Mouse (Mus musculus) heart, embryonic 11.5 days (tissue): ENCODE results near the gene Cfap65. TPM values are rescaled to one million over a fixed set of nuclear protein-coding genes. Genes with fewer than 3 reads are reported as not detected.

Source experiments
- ATAC-seq: fragments of 200-750 bp; cut with Nextera tagmentation; replicated peaks from 2 replicates; pipeline ENCODE4 v1.8.0; 2017; ENCODE audit warnings: moderate library complexity; ENCODE audit not compliant: insufficient number of reproducible peaks, low FRiP score, low TSS enrichment
- H3K27ac ChIP-seq: fragments of 300-500 bp; sonication (generic); 2 replicates; pipeline ENCODE4 v1.5.1; 2014; ENCODE audit warnings: mild to moderate bottlenecking, low read depth, low read length
- H3K27me3 ChIP-seq: fragments of 300-500 bp; sonication (generic); 2 replicates; pipeline ENCODE4 v1.6.1; 2014; ENCODE audit warnings: mild to moderate bottlenecking, low read length, mixed read lengths; ENCODE audit not compliant: control insufficient read depth, insufficient read depth
- H3K36me3 ChIP-seq: fragments of 300-500 bp; sonication (generic); 2 replicates; pipeline ENCODE4 v1.6.1; 2014; ENCODE audit warnings: mild to moderate bottlenecking, low read length, moderate library complexity, mixed read lengths; ENCODE audit not compliant: control insufficient read depth, insufficient read depth
- H3K4me1 ChIP-seq: fragments of 300-500 bp; sonication (generic); 2 replicates; pipeline ENCODE4 v1.6.1; 2014; ENCODE audit warnings: low read length; ENCODE audit not compliant: control insufficient read depth, insufficient read depth
- H3K4me2 ChIP-seq: fragments of 300-500 bp; sonication (generic); 2 replicates; pipeline ENCODE4 v1.6.1; 2014; ENCODE audit warnings: mild to moderate bottlenecking, moderate library complexity
- H3K4me3 ChIP-seq: fragments of 300-500 bp; sonication (generic); 2 replicates; pipeline ENCODE4 v1.5.1; 2014; ENCODE audit warnings: low read depth, low read length
- H3K9ac ChIP-seq: fragments of 300-500 bp; sonication (generic); 2 replicates; pipeline ENCODE4 v1.6.1; 2014; ENCODE audit warnings: mild to moderate bottlenecking, low read depth, low read length, moderate library complexity
- H3K9me3 ChIP-seq: fragments of 300-500 bp; sonication (generic); replicated peaks from 2 replicates; pipeline ENCODE4 v1.6.1; 2016; ENCODE audit warnings: low read length; ENCODE audit not compliant: control insufficient read depth
- WGBS: fragments of 180-500 bp; shearing (Covaris S2); extraction: QIAGEN DNeasy Blood & Tissue Kit; methylation state at CpG from one replicate; pipeline ENCODE4 v1.1.7; 2014; ENCODE audit not compliant: insufficient replicate concordance; 5-methylcytosine and 5-hydroxymethylcytosine counted together
- polyA plus RNA-seq: library from polyadenylated mRNA; unstranded; fragments of >200 nt; fragmentation: Nextera tagmentation; extraction: Ambion mirVana; gene quantifications from 2 replicates; pipeline ENCODE4 v1.2.1, GENCODE M21; 2014

The Cfap65 gene
- polyA plus RNA-seq, 1 experiment from 2014 or later: not detected

DNA sequence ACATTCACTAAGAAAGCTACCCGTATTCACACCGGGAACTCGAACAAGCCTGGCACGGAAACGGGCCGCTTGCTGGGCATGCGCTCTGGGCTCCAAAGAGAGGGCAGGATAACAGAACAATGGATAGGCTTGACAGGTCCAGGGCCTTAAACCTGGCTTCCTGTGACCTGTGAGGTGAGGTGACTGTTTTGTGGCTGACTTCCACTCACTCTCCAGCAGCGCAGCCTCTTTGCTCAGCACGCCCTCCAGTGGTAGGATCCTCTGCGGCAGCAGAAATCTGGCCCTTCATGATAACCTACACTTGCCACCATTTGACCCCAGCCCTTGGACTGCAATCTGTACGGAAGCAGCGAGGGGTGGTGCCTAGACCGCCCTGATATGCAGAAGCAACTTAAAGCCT, 19.7 kb downstream of the Cfap65 start:
- no peak for ATAC-seq
- H3K4me3 ChIP-seq: no peak overlapping the region
- H3K36me3 ChIP-seq: no peaks in the 10 kb centered on the region
- no peak overlapping the region for H3K4me2 ChIP-seq
- no peaks in the 10 kb centered on the region for H3K4me1 ChIP-seq
- no peak overlapping the region for H3K27ac ChIP-seq
- H3K9me3 ChIP-seq: no peaks in the 10 kb centered on the region
- H3K9ac ChIP-seq: no peak overlapping the region
- WGBS: 29% methylated on average over 13 of the region's 13 CpGs
- peaks cover 21% of the 10 kb centered on the region for H3K27me3 ChIP-seq

DNA sequence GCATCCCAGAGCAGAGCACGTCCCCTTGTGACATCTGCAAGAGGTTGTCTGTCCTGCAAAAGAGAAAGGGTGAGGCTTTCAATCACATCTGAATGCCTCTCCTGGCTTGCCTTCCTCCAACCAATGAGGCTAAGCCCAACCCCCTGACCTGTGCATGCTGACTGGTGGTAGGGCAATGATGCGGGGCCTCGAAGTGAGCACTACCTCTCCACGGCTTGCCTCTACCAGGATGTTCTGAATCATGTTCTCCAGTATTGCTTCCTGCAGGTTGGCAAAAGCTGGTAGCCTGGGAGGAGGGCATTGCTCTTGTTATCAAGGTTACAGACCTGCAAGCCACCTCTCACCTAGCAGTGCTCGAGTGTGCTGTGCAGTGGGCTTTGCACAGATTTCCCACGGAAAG, 33.2 kb downstream of the Cfap65 start:
- peaks cover 90% of the 10 kb centered on the region for H3K27me3 ChIP-seq
- H3K9me3 ChIP-seq: no peaks in the 10 kb centered on the region
- WGBS: 18% methylated on average over 6 of the region's 6 CpGs
- H3K4me1 ChIP-seq: peaks cover 15% of the 10 kb centered on the region
- H3K9ac ChIP-seq: no peak overlapping the region
- ATAC-seq: no peak
- H3K36me3 ChIP-seq: no peaks in the 10 kb centered on the region
- H3K27ac ChIP-seq: no peak overlapping the region
- H3K4me2 ChIP-seq: no peak overlapping the region
- no peak overlapping the region for H3K4me3 ChIP-seq

DNA sequence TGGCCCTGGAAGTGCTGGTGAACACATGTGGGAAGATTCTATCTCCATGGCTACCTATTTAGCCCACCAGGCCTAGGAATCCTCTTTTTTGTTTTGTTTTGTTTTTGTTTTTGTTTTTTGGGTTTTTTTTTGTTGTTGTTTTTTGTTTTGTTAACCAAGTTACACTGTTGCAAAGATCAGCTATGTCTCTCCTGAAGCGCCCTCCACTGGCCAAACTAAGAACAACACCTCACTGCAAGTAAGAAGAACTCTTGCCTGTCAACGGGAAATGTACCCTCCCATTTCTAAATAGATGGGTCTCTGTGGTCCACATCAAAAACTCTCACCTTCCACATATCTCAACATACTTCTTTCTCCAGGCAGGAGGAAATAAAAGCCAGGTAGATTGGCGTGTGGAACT, 33.7 kb downstream of the Cfap65 start:
- Histone ChIP-seq H3K27me3 (peaks cover 91% of the 10 kb centered on the region), H3K4me1 (peaks cover 15% of the 10 kb centered on the region), H3K36me3 (no peaks in the 10 kb centered on the region), H3K9me3 (no peaks in the 10 kb centered on the region), H3K4me2 (no peak overlapping the region), H3K4me3 (no peak overlapping the region), H3K9ac (no peak overlapping the region), H3K27ac (no peak overlapping the region)
- no peak for ATAC-seq
- 6% methylated on average over 3 of the region's 3 CpGs for WGBS

DNA sequence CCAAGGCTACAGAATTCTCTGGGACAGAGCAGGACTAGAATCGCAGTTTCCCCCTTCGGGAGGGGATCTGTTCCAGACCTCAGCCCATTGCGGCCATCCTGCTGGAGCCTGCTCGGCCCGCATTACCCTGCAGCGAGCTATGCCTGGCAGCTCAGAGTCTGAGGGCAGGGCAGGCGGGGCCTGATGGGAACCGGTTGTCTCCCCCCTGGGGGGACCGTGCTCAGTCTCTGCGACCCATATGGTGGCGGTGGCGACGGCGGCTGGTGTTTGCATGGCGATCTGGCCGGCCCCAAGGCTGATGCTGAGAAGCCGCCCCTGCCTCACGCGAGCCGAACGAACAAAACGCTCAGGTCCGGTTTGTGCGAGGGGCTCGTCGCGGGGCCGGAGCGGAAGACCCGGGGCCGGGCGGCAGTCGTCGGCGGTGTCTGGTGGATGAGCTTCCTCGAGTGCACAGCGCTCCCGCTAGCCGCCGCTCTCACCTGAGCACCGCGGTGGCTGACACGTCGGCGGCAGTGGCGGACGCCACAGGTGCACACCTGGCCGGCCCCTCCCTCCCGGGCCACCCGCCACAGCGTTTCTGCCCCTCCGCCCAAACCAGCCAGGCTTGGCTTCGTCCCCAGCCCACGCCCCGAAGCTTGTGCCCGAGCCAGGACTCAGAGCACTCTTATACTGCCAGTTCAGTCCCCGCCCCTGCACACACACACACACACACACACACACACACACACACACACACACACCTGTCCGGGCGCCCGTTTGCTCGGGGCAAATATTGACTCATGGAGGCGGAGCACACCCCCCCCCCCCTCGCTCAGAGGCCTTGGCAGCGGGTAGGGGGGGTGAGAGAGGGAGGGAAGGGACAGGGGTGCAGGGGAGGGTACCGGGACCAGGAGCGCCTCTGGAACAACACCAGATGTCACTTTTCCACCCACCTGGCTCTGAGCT, 34.8 kb downstream of the Cfap65 start:
- peak overlapping the region; percentile 64 for H3K4me2 ChIP-seq
- peaks cover 100% of the 10 kb centered on the region for H3K27me3 ChIP-seq
- H3K4me3 ChIP-seq: peak overlapping the region; percentile 35
- H3K4me1 ChIP-seq: peaks cover 15% of the 10 kb centered on the region
- 1% methylated on average over 62 of the region's 66 CpGs for WGBS
- H3K9ac ChIP-seq: no peak overlapping the region
- no peak overlapping the region for H3K27ac ChIP-seq
- ATAC-seq: no peak
- no peaks in the 10 kb centered on the region for H3K36me3 ChIP-seq
- H3K9me3 ChIP-seq: no peaks in the 10 kb centered on the region

DNA sequence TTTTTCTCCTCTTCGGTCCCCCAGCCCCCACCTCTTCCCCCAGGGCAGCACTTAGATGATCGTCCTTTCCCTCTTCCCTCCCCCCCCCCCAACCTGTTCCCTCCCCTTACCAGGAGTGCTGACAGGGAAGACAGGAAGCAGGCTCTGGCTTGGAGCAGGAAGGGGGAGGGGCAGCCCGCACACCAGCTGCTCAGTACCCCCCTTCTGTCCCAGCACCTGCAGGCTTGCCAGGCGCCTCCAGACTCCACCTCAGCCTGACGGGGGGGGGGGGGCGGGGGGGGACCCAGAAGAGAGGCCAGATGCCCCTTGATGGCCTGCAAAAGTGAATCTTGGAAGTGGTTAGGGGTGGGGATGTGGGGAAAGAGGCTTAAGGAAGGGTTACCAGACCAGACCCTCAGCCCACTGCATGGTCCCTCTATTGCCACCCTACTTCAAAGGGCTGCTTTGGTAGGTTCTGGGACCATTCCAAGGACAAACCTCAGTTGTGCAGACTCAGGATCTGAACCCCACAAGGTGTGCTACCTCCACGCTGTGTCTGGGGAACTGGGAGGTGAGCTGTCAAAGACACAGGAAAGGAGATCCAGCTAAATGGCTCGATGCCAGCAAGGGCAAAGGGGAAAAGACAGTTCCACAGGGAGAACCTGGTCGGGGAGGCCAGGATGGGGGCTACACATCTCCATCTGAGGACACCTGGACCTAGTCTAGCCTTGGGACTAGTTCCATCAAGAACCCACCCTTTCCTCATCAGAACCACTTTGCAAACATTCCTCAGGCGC, 36.6 kb downstream of the Cfap65 start:
- no peak for ATAC-seq
- H3K4me1 ChIP-seq: peaks cover 15% of the 10 kb centered on the region
- no peak overlapping the region for H3K4me3 ChIP-seq
- H3K4me2 ChIP-seq: no peak overlapping the region
- no peak overlapping the region for H3K27ac ChIP-seq
- no peaks in the 10 kb centered on the region for H3K36me3 ChIP-seq
- peaks cover 98% of the 10 kb centered on the region for H3K27me3 ChIP-seq
- H3K9ac ChIP-seq: no peak overlapping the region
- WGBS: 5% methylated on average over 7 of the region's 10 CpGs
- no peaks in the 10 kb centered on the region for H3K9me3 ChIP-seq

DNA sequence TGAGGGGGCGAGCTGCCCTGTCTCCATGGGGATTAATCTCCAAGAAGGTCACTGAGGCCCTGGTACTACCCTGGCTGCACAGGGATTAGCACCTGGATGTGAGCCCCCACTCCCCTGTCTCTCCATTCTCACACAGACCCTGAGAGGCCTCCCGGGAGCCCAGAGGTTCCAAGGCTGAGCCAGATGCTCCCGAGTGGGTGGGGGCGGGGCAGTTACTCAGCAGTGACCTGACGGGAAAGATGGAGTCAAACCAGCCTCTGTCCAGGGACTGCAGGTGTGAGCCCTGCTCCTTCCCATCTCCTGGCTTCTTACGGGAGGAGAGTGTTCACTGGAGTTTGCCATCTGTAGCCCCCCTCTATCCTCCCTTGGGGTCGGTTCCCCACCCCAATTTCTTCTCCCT, 37.4 kb downstream of the Cfap65 start:
- Histone ChIP-seq H3K27me3 (peaks cover 98% of the 10 kb centered on the region), H3K36me3 (no peaks in the 10 kb centered on the region), H3K9ac (no peak overlapping the region), H3K4me1 (peaks cover 15% of the 10 kb centered on the region), H3K9me3 (no peaks in the 10 kb centered on the region), H3K27ac (no peak overlapping the region), H3K4me2 (no peak overlapping the region), H3K4me3 (no peak overlapping the region)
- no peak for ATAC-seq
- WGBS: 2% methylated on average over 7 of the region's 7 CpGs

DNA sequence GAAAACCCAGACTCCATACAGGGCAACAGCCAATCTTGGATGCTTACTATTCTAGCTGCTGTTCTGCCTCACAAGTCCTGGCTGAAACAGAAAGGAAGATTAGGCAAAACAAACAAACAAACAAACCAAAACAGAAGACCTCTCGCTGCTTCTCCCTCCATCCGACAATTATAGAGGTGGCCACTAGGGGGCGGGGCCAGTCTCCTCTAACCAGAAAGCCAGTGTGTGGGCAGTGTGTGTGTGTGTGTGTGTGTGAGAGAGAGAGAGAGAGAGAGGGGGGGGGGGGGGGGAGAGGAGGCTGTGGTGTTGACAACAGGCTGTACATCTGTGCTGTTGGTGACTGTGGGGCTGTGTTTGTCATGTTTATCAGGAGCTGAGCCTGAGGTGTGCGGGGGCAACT, 40.4 kb downstream of the Cfap65 start:
- peaks cover 98% of the 10 kb centered on the region for H3K27me3 ChIP-seq
- no peaks in the 10 kb centered on the region for H3K9me3 ChIP-seq
- peaks cover 10% of the 10 kb centered on the region for H3K4me1 ChIP-seq
- H3K36me3 ChIP-seq: no peaks in the 10 kb centered on the region
- no peak overlapping the region for H3K4me3 ChIP-seq
- no peak overlapping the region for H3K4me2 ChIP-seq
- no peak overlapping the region for H3K27ac ChIP-seq
- WGBS: 24% methylated on average over 4 of the region's 4 CpGs
- H3K9ac ChIP-seq: no peak overlapping the region
- ATAC-seq: no peak

DNA sequence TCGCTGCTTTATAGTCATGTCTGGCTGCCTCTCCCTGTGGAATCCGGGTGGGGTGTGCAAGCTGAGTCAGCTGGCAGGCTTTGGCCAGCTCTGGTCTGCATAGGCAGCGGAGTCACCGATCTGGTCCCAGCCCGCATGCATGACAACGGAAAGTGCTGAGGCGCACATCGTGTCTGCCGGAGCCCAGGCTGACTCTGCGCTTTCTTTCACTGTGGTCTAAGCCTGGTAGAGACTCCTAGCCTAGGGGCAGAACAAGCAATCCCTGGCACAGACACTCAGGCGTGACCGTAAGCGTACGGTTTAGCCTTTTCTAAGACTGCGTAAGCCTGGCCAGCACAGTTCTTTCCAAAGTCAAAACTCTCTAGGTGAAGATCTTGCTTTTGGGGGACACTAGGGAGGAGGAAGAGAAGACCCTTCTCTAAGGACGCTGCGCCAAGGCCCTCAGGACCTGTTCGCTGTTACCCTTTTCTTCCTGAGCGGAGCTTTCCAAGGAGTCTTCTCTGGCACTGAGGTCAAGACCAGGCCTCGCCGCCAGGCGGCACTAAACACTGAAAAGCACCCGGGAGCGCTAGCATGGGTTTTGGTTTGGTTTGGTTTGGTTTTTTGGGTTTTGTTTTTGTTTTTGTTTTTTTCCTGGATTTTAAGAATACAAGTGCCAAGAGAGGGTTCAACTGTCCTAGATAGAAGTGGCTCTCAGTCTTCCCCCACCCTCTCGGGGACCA, 42.1 kb downstream of the Cfap65 start, which contains the start of gene Cryba2:
TSS of gene Cryba2 (minus strand) at position 10 of the 722 bp plus-strand sequence.
- Histone ChIP-seq H3K4me3 (0 out of 2 replicates have a peak within 1 kb of the TSS, but pooled peaks have one; percentile 8), H3K4me1 (0 out of 2 replicates have a peak, but pooled peaks cover 4% of the 10 kb centered on the region), H3K4me2 (peak within 1 kb of the TSS; percentile 29), H3K36me3 (no peaks in the 10 kb centered on the region), H3K27ac (no peak within 1 kb of the TSS), H3K27me3 (peaks cover 92% of the 10 kb centered on the region), H3K9me3 (no peaks in the 10 kb centered on the region), H3K9ac (no peak within 1 kb of the TSS)
- 4% methylated on average over 25 of the region's 25 CpGs for WGBS
- ATAC-seq: no peak
